Comparison of ENCODE assay signal across 13 mouse cellular contexts in genomic region chr8:123786166-123786565, GRCm38 (mm10). TPM values are rescaled to one million over a fixed set of nuclear protein-coding genes. Genes with fewer than 3 reads are reported as not detected.
A peak's percentile ranks its signal among the peaks of the same experiment; 100 is the strongest.
DNase-seq lines count a peak whose midpoint lies in the region; ATAC-seq and TF ChIP-seq lines count a peak whose summit lies in the region.
"Had no signal": no experiment of that assay in that cellular context is flagged by ENCODE, and none has a peak within 500 bp of the region (broad histone marks: within the 10 kb centered on the region; RNA-seq: fewer than 3 reads in every experiment).

No protein-coding gene starts in this region.

- H3K27me3 ChIP-seq in heart, embryonic 12.5 days (replicated peaks): peaks cover 20% of the 10 kb centered on the region; the same call in 1 of the 2 replicates
- H3K27me3 ChIP-seq in cerebellum, adult 2 months (ENCODE audit: control insufficient read depth, insufficient read depth, low read length): no peaks in the 10 kb centered on the region
- H3K27me3 ChIP-seq: liver, embryonic 13.5 days had no signal

- H3K27ac ChIP-seq in heart, embryonic 12.5 days (ENCODE audit: poor library complexity, severe bottlenecking): no peak overlapping the region
- peak overlapping the region; percentile 86 for H3K27ac ChIP-seq in left cerebral cortex, adult 2 months
- H3K27ac ChIP-seq in cerebellum, adult 2 months (ENCODE audit: insufficient read depth, low read length): peak overlapping the region; percentile 86
- H3K27ac ChIP-seq: liver, embryonic 13.5 days; stomach, postnatal 0 days had no signal

- peak; percentile 97 for DNase-seq in heart, adult 11 months
- DNase-seq in left cerebral cortex, adult 2 months (ENCODE audit: extremely low spot score in 1 of 2, low spot score in 2 of 2): peak in 1 of 2 experiments; percentile 38
- DNase-seq in left cerebral cortex, postnatal 4 days: no peak
- peak; percentile 44 to 57 for DNase-seq in cerebellum, adult 2 months
- peak; percentile 38 to 50 for DNase-seq in heart, postnatal 36 days
- no peak for DNase-seq in liver
- DNase-seq in adrenal gland, adult 2 months: no peak
- DNase-seq: liver, embryonic 13.5 days; lung, postnatal 36 days had no signal

- no peak overlapping the region for H3K4me3 ChIP-seq in heart, embryonic 12.5 days
- no peak overlapping the region for H3K4me3 ChIP-seq in left cerebral cortex, adult 2 months
- no peak overlapping the region for H3K4me3 ChIP-seq in cerebellum, adult 2 months (replicated peaks; ENCODE audit: insufficient read depth, low read depth, low read length)
- H3K4me3 ChIP-seq: liver, embryonic 13.5 days had no signal

- no peak for TF ChIP-seq POLR2A in cerebellum, adult 2 months (IDR thresholded peaks at IDR 0.05; ENCODE audit: borderline replicate concordance, insufficient read depth, low read length)

- 73% methylated on average over 6 of the region's 6 CpGs for WGBS in heart, embryonic 12.5 days
- 23% methylated on average over 6 of the region's 6 CpGs for WGBS in cerebellum, adult 2 months

- H3K9ac ChIP-seq in heart, embryonic 12.5 days: no peak overlapping the region
- H3K9ac ChIP-seq: liver, embryonic 13.5 days had no signal

- TF ChIP-seq CTCF in left cerebral cortex, adult 2 months (IDR thresholded peaks at IDR 0.05): no peak
- no peak for TF ChIP-seq CTCF in cerebellum, adult 2 months (IDR thresholded peaks at IDR 0.05; ENCODE audit: borderline replicate concordance, insufficient read depth, low read depth, low read length)

- no peaks in the 10 kb centered on the region for H3K9me3 ChIP-seq in heart, embryonic 12.5 days (replicated peaks)
- H3K9me3 ChIP-seq: liver, embryonic 13.5 days had no signal

- H3K4me1 ChIP-seq in heart, embryonic 12.5 days (replicated peaks): peaks cover 7% of the 10 kb centered on the region
- H3K4me1 ChIP-seq in cerebellum, adult 2 months (ENCODE audit: control insufficient read depth, insufficient read depth, low read length): peaks cover 42% of the 10 kb centered on the region

- intact Hi-C loops in left cerebral cortex, adult 2 months (cut with DNase I): loop anchor here (5.0 kb wide), 1 partner anchor 561 kb away; no protein-coding TSS in a partner anchor
- intact Hi-C loops in left cerebral cortex, postnatal 4 days (cut with DNase I): no loop called here
- intact Hi-C loops in heart, postnatal 36 days (cut with DNase I): no loop called here

- no peak overlapping the region for H3K4me2 ChIP-seq in heart, embryonic 12.5 days
- H3K4me2 ChIP-seq: liver, embryonic 13.5 days had no signal

- no peaks in the 10 kb centered on the region for H3K36me3 ChIP-seq in heart, embryonic 12.5 days
- H3K36me3 ChIP-seq: liver, embryonic 13.5 days had no signal

- no peak for ATAC-seq in heart, embryonic 12.5 days (ENCODE audit: insufficient number of reproducible peaks, low FRiP score)
- ATAC-seq: CD4-positive, CD25-positive, alpha-beta regulatory T cell, adult 4 months; intestine, postnatal 0 days had no signal

RNA-seq across cellular contexts. Expression of gene Rab4a, which starts 19.6 kb away (rescaled TPM):
- polyA plus RNA-seq in heart, embryonic 12.5 days (2016; fragmentation: Nextera tagmentation; extraction: Ambion mirVana): 42.3 and 47.2 TPM in 2 replicates
- total RNA-seq in left cerebral cortex, adult 2 months (2021): 10 to 100 TPM; 39.8 to 48.9 TPM
- 10 to 100 TPM; 61.7 to 68.4 TPM for total RNA-seq in left cerebral cortex, postnatal 4 days (2021)
- polyA plus RNA-seq in cerebellum, adult 2 months (2012; rRNA removed): 102 and 111 TPM in 2 replicates
- 1 to 10 TPM; 7.3 to 7.9 TPM for total RNA-seq in heart, postnatal 36 days (2021)
- 10 to 100 TPM; 19.2 to 26.7 TPM for total RNA-seq in adrenal gland, adult 2 months (2021)
- 13.0 and 19.4 TPM in 2 replicates for polyA plus RNA-seq in adrenal gland, adult 2 months (2012; rRNA removed)

Comparison
In these comparisons a context has a peak if more than half of its experiments do, and no peak if none do; other contexts are left out.
1. DNase-seq: peak in heart, adult 11 months (single experiment), cerebellum, adult 2 months (2 of 2) and heart, postnatal 36 days (2 of 2); none in left cerebral cortex, postnatal 4 days (single experiment), liver (single experiment) and adrenal gland, adult 2 months (single experiment).